Mouse (Mus musculus): Measurements from ENCODE around the gene Itga3.

The Itga3 gene

GRCm38 (mm10) chr11:95004136-95004936 lies 72.3 kb downstream of the Itga3 start:
- peak; percentile 58 for DNase-seq (ENCODE audit: low spot score)

GRCm38 (mm10) chr11:95002705-95003104 lies 73.9 kb downstream of the Itga3 start:
- DNase-seq (ENCODE audit: low spot score), result no peak

- DNase-seq (ENCODE audit: low spot score), result no peak
Measured at GRCm38 (mm10) chr11:95001584-95002347, 74.8 kb downstream of the Itga3 start.

- peak; percentile 55 for DNase-seq (ENCODE audit: low spot score)
Measured at GRCm38 (mm10) chr11:95001058-95001457, 75.5 kb downstream of the Itga3 start.

- no peak for DNase-seq (ENCODE audit: low spot score)
Measured at GRCm38 (mm10) chr11:95000548-95000947, 76.1 kb downstream of the Itga3 start.

GRCm38 (mm10) chr11:95000128-95000527 lies 76.5 kb downstream of the Itga3 start:
- DNase-seq (ENCODE audit: low spot score), result no peak

- DNase-seq (ENCODE audit: low spot score), result no peak
Measured at GRCm38 (mm10) chr11:94998041-94998531, 78.5 kb downstream of the Itga3 start.

GRCm38 (mm10) chr11:94997596-94997995 lies 79.0 kb downstream of the Itga3 start:
- DNase-seq (ENCODE audit: low spot score), result peak; percentile 32

- DNase-seq (ENCODE audit: low spot score), result no peak
Measured at GRCm38 (mm10) chr11:94996984-94997383, 79.6 kb downstream of the Itga3 start.

GRCm38 (mm10) chr11:94996101-94996500 lies 80.5 kb downstream of the Itga3 start:
- DNase-seq (ENCODE audit: low spot score), result no peak

GRCm38 (mm10) chr11:94994947-94995772 lies 81.4 kb downstream of the Itga3 start:
- no peak for DNase-seq (ENCODE audit: low spot score)

All from yolk sac, embryonic 10.5 days (tissue).